Mouse (Mus musculus) liver, adult 2 months (tissue): ENCODE results near the gene Mapkapk2.

Experiments used
- CTCF ChIP-seq: fragments of 200-500 bp; IDR thresholded peaks from 2 replicates; pipeline ENCODE4 v1.5.1; 2011; ENCODE audit warnings: low read depth, low read length, control low read depth
- POLR2A ChIP-seq: fragments of 200-500 bp; IDR thresholded peaks from 2 replicates; pipeline ENCODE4 v1.6.1; 2011; ENCODE audit warnings: low read length, control low read depth; ENCODE audit not compliant: insufficient read depth; ENCODE audit errors: extremely low read depth

DNA sequence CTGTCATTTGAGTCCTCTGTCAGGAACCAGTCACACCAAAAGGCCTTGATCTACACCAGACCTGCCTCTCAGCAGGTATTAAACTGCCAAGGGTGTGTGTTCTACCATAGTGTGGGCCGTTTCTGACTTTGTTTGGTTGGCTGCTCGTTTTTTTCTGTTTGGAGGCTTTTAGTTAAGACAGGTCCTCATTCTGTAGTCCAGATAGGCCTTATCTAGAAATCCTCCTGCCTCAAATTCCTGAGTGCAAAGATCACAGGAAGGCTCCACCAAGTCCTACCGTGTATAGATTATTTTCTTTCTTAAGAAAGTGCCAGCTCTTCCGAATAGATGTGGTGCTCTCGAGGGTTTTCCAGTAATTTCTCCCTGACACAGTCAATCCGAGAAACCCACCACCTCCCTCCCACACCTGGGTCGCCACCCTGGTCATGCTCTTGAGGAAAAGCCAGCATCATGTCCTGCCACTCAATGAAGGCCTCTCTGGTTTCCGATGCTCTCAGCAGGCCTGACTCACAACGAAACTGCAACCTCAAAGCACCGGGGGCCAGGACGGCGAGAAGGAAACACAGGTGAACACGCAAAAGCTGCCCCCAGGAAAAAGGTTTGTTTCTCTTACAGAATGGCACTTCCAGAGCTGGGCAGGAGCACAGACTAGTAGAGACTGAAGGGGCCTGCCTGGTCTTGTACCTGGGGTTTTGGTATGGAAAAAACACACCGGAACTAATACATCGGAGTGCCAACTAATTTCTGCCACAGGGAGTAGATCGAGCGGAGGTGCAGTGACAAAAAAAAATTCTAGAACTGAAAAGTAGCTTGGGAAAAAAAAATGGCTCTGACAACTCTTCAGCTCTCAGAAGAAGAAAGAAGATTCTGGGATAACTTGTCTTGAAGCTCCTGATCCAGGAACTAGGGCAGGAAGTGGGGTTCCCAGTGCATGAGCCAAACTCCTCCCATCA lies 87.1 kb downstream of the Mapkapk2 start:
- TF ChIP-seq CTCF = no peak
- no peak for TF ChIP-seq POLR2A
